Mouse (Mus musculus): ENCODE data around the gene 4930404N11Rik. TPM values are rescaled to one million over a fixed set of nuclear protein-coding genes. Genes with fewer than 3 reads are reported as not detected.

Gene 4930404N11Rik
- total and polyA plus RNA-seq, 2 experiments from 2014 or later, result 0.68 TPM; not detected in 1

DNA sequence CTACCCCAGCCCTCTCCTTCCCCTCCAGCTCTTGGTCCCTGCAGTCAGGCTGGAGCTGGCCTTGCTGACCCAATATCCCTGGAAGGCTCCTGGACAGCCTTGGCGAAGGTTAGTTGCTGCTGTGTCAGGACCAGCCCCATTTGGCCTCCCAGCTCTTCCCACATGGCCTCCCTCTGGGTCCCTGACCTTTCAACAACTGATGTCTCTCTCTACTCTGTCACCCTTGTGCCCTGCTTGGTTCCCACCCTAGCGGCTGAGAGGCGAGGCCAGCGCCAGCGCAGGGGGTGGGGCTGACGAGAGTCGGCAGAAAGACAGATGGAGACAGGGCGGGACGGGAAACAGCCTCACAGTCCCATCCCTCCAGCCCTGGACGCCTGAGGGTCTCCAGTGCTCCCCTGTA lies 37.2 kb downstream of the 4930404N11Rik start, which contains the start of gene Tbxa2r:
TSS of gene Tbxa2r (plus strand) at position 346 of the 400 bp plus-strand sequence.
- peak within 1 kb of the TSS; percentile 27 for H3K4me3 ChIP-seq (ENCODE audit: low read depth, low read length)
- H3K9ac ChIP-seq (replicated peaks; ENCODE audit: low read depth, low read length), result peak within 1 kb of the TSS; percentile 52
- TF ChIP-seq EP300 (IDR thresholded peaks at IDR 0.05; ENCODE audit: low read depth), result no peak
- TF ChIP-seq CTCF (IDR thresholded peaks at IDR 0.05; ENCODE audit: low read depth), result peak; percentile 10; the same call in 1 of the 2 replicates
- H3K9me3 ChIP-seq (replicated peaks; ENCODE audit: control insufficient read depth, low read length), result no peaks in the 10 kb centered on the region
- H3K27me3 ChIP-seq (ENCODE audit: control insufficient read depth, insufficient read depth, low read length), result no peaks in the 10 kb centered on the region
- peak within 1 kb of the TSS; percentile 86 for H3K27ac ChIP-seq (ENCODE audit: low read depth)
- ATAC-seq (ENCODE audit: insufficient read depth, low read depth), result peak; percentile 45
- 11% methylated on average over 10 of the region's 10 CpGs for WGBS
- H3K4me1 ChIP-seq (ENCODE audit: control insufficient read depth, insufficient read depth), result peaks cover 38% of the 10 kb centered on the region
- peaks cover 39% of the 10 kb centered on the region for H3K36me3 ChIP-seq (replicated peaks; ENCODE audit: control insufficient read depth, insufficient read depth, low read length)
- peak; percentile 54 for DNase-seq (ENCODE audit: low spot score)
- H3K4me2 ChIP-seq (ENCODE audit: low read depth, low read length), result peak within 1 kb of the TSS; percentile 38

DNA sequence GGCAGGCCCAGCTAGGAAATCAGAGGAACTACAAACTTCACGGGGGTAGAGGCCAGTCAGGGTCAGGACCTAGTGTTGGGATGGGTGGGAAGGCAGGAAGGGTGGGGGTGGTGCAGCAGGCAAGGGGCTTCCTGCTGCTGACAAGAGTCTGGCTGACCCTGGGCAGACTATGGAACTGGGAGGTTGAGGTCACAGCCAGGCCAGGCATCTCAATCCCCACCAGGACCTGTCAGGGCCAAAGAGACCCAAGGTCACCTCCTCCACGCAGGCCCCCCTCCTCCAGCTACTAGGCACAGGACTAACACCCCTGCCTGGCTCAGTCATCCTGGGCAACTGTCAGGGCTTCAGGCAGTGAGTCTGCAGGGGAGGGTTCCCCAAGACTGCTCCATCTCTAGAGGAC lies 37.7 kb downstream of the 4930404N11Rik start:
- peak overlapping the region; percentile 86 for H3K27ac ChIP-seq (ENCODE audit: low read depth)
- peaks cover 43% of the 10 kb centered on the region for H3K36me3 ChIP-seq (replicated peaks; ENCODE audit: control insufficient read depth, insufficient read depth, low read length)
- H3K9me3 ChIP-seq (replicated peaks; ENCODE audit: control insufficient read depth, low read length), result no peaks in the 10 kb centered on the region
- H3K4me3 ChIP-seq (ENCODE audit: low read depth, low read length), result no peak overlapping the region
- H3K4me1 ChIP-seq (ENCODE audit: control insufficient read depth, insufficient read depth), result peaks cover 38% of the 10 kb centered on the region
- H3K27me3 ChIP-seq (ENCODE audit: control insufficient read depth, insufficient read depth, low read length), result no peaks in the 10 kb centered on the region
- WGBS, result 9% methylated on average over 2 of the region's 2 CpGs
- peak overlapping the region; percentile 52; the same call in 1 of the 2 replicates for H3K9ac ChIP-seq (replicated peaks; ENCODE audit: low read depth, low read length)
- H3K4me2 ChIP-seq (ENCODE audit: low read depth, low read length), result peak overlapping the region; percentile 38; the same call in 1 of the 2 replicates
- TF ChIP-seq EP300 (IDR thresholded peaks at IDR 0.05; ENCODE audit: low read depth), result no peak
- TF ChIP-seq CTCF (IDR thresholded peaks at IDR 0.05; ENCODE audit: low read depth), result no peak
- peak; percentile 5; the same call in 1 of the 2 replicates for ATAC-seq (ENCODE audit: insufficient read depth, low read depth)
- DNase-seq (ENCODE audit: low spot score), result no peak

DNA sequence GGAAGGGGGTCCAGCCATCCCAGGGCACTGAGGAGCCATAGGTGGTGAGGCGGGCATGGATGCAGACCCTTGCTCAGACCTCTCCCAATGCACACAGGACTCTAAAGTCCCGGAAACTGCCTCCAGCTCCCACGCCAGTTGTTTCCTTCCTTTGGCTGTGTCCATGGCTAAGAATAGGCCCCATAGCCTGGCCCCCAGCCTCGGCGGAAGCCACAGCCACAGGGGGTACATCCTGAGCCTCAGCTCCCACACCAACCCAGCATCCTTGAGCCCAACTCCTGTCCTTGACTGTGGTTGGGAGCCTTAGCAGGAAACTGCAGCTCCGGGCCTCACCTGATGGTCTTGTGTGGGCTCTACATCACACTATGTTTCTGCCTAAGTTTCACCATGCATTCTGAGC lies 38.8 kb downstream of the 4930404N11Rik start:
- 48% methylated on average over 6 of the region's 6 CpGs for WGBS
- DNase-seq (ENCODE audit: low spot score) (no peak), ATAC-seq (ENCODE audit: insufficient read depth, low read depth) (peak; percentile 12; the same call in 1 of the 2 replicates)
- H3K27ac ChIP-seq (ENCODE audit: low read depth), result peak overlapping the region; percentile 86
- H3K4me2 ChIP-seq (ENCODE audit: low read depth, low read length), result peak overlapping the region; percentile 24; the same call in 1 of the 2 replicates
- TF ChIP-seq CTCF (IDR thresholded peaks at IDR 0.05; ENCODE audit: low read depth), result no peak
- TF ChIP-seq EP300 (IDR thresholded peaks at IDR 0.05; ENCODE audit: low read depth), result peak; percentile 92
- H3K9ac ChIP-seq (replicated peaks; ENCODE audit: low read depth, low read length), result no peak overlapping the region
- H3K27me3 ChIP-seq (ENCODE audit: control insufficient read depth, insufficient read depth, low read length), result no peaks in the 10 kb centered on the region
- H3K4me3 ChIP-seq (ENCODE audit: low read depth, low read length), result no peak overlapping the region
- peaks cover 51% of the 10 kb centered on the region for H3K36me3 ChIP-seq (replicated peaks; ENCODE audit: control insufficient read depth, insufficient read depth, low read length)
- H3K4me1 ChIP-seq (ENCODE audit: control insufficient read depth, insufficient read depth), result peaks cover 35% of the 10 kb centered on the region
- no peaks in the 10 kb centered on the region for H3K9me3 ChIP-seq (replicated peaks; ENCODE audit: control insufficient read depth, low read length)

DNA sequence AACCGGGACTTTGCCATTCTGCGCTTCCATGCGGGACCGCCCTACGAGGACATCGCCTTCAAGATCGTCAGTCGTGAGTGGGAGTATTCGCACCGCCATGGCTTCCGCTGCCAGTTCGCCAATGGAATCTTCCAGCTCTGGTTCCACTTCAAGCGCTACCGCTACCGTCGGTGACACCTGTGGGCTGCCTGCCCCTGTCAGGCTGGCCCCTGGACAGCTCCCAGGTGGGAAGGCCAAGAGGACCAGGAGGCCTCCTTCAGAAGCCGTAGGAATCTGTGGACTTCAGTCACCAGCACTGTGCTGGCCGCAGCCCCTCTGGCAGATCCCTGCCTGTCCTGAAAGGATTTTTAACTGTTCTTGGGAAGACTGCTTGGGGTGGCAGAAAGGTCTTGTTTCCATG lies 39.8 kb downstream of the 4930404N11Rik start:
- TF ChIP-seq CTCF (IDR thresholded peaks at IDR 0.05; ENCODE audit: low read depth) (no peak), EP300 (IDR thresholded peaks at IDR 0.05; ENCODE audit: low read depth) (no peak)
- Histone ChIP-seq H3K4me2 (ENCODE audit: low read depth, low read length) (no peak overlapping the region), H3K27ac (ENCODE audit: low read depth) (peak overlapping the region; percentile 86), H3K4me1 (ENCODE audit: control insufficient read depth, insufficient read depth) (peaks cover 38% of the 10 kb centered on the region), H3K9me3 (replicated peaks; ENCODE audit: control insufficient read depth, low read length) (no peaks in the 10 kb centered on the region), H3K27me3 (ENCODE audit: control insufficient read depth, insufficient read depth, low read length) (no peaks in the 10 kb centered on the region), H3K36me3 (replicated peaks; ENCODE audit: control insufficient read depth, insufficient read depth, low read length) (peaks cover 51% of the 10 kb centered on the region), H3K9ac (replicated peaks; ENCODE audit: low read depth, low read length) (no peak overlapping the region), H3K4me3 (ENCODE audit: low read depth, low read length) (no peak overlapping the region)
- DNase-seq (ENCODE audit: low spot score) (no peak), ATAC-seq (ENCODE audit: insufficient read depth, low read depth) (no peak)
- 87% methylated on average over 18 of the region's 18 CpGs for WGBS

DNA sequence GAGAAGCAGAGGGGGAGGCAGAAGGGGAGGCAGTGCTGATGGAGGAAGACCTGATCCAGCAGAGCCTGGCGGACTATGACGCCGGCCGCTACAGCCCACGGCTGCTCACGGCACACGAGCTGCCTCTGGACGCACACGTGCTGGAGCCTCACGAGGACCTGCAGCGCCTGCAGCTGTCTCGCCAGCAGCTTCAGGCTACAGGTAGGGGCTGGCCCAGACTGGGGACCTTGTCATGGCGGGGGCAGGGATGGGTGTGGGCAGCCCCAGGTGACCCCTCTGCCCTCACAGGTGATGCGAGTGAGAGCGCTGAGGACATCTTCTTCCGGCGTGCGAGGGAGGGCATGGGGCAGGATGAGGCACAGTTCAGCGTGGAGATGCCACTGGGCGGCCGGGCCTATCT lies 40.4 kb downstream of the 4930404N11Rik start:
- TF ChIP-seq EP300 (IDR thresholded peaks at IDR 0.05; ENCODE audit: low read depth) (no peak), CTCF (IDR thresholded peaks at IDR 0.05; ENCODE audit: low read depth) (no peak)
- Histone ChIP-seq H3K9ac (replicated peaks; ENCODE audit: low read depth, low read length) (no peak overlapping the region), H3K27ac (ENCODE audit: low read depth) (no peak overlapping the region), H3K4me3 (ENCODE audit: low read depth, low read length) (no peak overlapping the region), H3K27me3 (ENCODE audit: control insufficient read depth, insufficient read depth, low read length) (no peaks in the 10 kb centered on the region), H3K9me3 (replicated peaks; ENCODE audit: control insufficient read depth, low read length) (no peaks in the 10 kb centered on the region), H3K4me2 (ENCODE audit: low read depth, low read length) (no peak overlapping the region), H3K36me3 (replicated peaks; ENCODE audit: control insufficient read depth, insufficient read depth, low read length) (peaks cover 51% of the 10 kb centered on the region), H3K4me1 (ENCODE audit: control insufficient read depth, insufficient read depth) (peaks cover 32% of the 10 kb centered on the region)
- ATAC-seq (ENCODE audit: insufficient read depth, low read depth), result no peak
- no peak for DNase-seq (ENCODE audit: low spot score)
- 91% methylated on average over 21 of the region's 21 CpGs for WGBS

All from heart, postnatal 0 days (tissue).